Mouse (Mus musculus): ENCODE data around the gene Pnpt1. TPM values are rescaled to one million over a fixed set of nuclear protein-coding genes. Genes with fewer than 3 reads are reported as not detected.

Gene Pnpt1
- polyA plus RNA-seq, 1 experiment from 2014 or later: 50.8 TPM

GRCm38 (mm10) chr11:29180657-29181056 lies 50.1 kb downstream of the Pnpt1 start:
- Histone ChIP-seq H3K27me3 (ENCODE audit: insufficient read depth, poor library complexity, severe bottlenecking) (no peaks in the 10 kb centered on the region), H3K27ac (no peak overlapping the region), H3K4me3 (no peak overlapping the region), H3K36me3 (peaks cover 30% of the 10 kb centered on the region), H3K9me3 (no peaks in the 10 kb centered on the region), H3K4me1 (no peaks in the 10 kb centered on the region)
- DNase-seq (ENCODE audit: low spot score): no peak
- 90% methylated on average over 3 of the region's 3 CpGs for WGBS

GRCm38 (mm10) chr11:29181751-29182150 lies 51.2 kb downstream of the Pnpt1 start:
- H3K36me3 ChIP-seq: peaks cover 41% of the 10 kb centered on the region

DNA sequence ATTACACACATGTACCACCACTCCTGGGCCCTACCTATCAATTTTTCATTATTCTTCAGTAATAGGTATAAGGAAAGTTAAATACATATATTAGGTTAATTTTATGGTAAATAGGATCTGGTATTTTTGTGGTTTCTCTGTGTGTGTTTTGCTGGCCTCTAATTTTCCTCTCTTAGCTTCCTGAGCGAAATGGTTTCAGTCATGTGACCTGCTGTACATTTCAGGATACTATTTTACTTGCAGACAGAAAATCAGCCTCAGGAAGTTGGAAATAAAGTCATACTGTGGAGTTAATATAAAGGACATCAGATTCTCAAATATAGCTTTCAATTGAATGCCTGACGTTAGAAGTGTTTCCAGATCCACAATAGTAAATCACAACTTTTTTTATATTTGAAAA lies 58.4 kb downstream of the Pnpt1 start:
- no peak overlapping the region for H3K27ac ChIP-seq
- no peak for DNase-seq (ENCODE audit: low spot score)
- no peaks in the 10 kb centered on the region for H3K4me1 ChIP-seq
- no peak overlapping the region for H3K4me3 ChIP-seq
- WGBS: 91% methylated on average over 2 of the region's 2 CpGs
- no peaks in the 10 kb centered on the region for H3K27me3 ChIP-seq (ENCODE audit: insufficient read depth, poor library complexity, severe bottlenecking)
- peaks cover 55% of the 10 kb centered on the region; the same call in 1 of the 2 replicates for H3K36me3 ChIP-seq
- H3K9me3 ChIP-seq: no peaks in the 10 kb centered on the region

More at GRCm38 (mm10) chr11:29181751-29182150, 51.2 kb downstream of the Pnpt1 start:
- Histone ChIP-seq H3K4me3 (no peak overlapping the region), H3K27me3 (ENCODE audit: insufficient read depth, poor library complexity, severe bottlenecking) (no peaks in the 10 kb centered on the region), H3K9me3 (no peaks in the 10 kb centered on the region), H3K4me1 (no peaks in the 10 kb centered on the region), H3K27ac (no peak overlapping the region)
- no peak for DNase-seq (ENCODE audit: low spot score)
- 74% methylated on average over 5 of the region's 5 CpGs for WGBS

GRCm38 (mm10) chr11:29203653-29204052 lies 73.1 kb downstream of the Pnpt1 start:
- H3K9me3 ChIP-seq: no peaks in the 10 kb centered on the region
- no peaks in the 10 kb centered on the region for H3K4me1 ChIP-seq
- peaks cover 65% of the 10 kb centered on the region for H3K36me3 ChIP-seq
- H3K27me3 ChIP-seq (ENCODE audit: insufficient read depth, poor library complexity, severe bottlenecking): no peaks in the 10 kb centered on the region
- DNase-seq (ENCODE audit: low spot score): no peak
- 82% methylated on average over 5 of the region's 5 CpGs for WGBS
- H3K27ac ChIP-seq: no peak overlapping the region
- H3K4me3 ChIP-seq: no peak overlapping the region

GRCm38 (mm10) chr11:29209774-29210173 lies 79.2 kb downstream of the Pnpt1 start:
- DNase-seq (ENCODE audit: low spot score): no peak
- Histone ChIP-seq H3K9me3 (no peaks in the 10 kb centered on the region), H3K27ac (no peak overlapping the region), H3K36me3 (peaks cover 50% of the 10 kb centered on the region), H3K4me1 (no peaks in the 10 kb centered on the region), H3K4me3 (no peak overlapping the region), H3K27me3 (ENCODE audit: insufficient read depth, poor library complexity, severe bottlenecking) (no peaks in the 10 kb centered on the region)
- 89% methylated on average over 2 of the region's 2 CpGs for WGBS

Other genes starting within 250 kb of the Pnpt1 start
- 52.3 and 61.5 TPM in 2 replicates for gene Ppp4r3b, start 42.1 kb downstream of the Pnpt1 start, polyA plus RNA-seq (2016; fragmentation: Nextera tagmentation; extraction: Ambion mirVana)
- gene Cfap36, start 116.7 kb downstream of the Pnpt1 start, polyA plus RNA-seq (2016; fragmentation: Nextera tagmentation; extraction: Ambion mirVana): 43.0 and 43.1 TPM in 2 replicates
- gene Ccdc88a, start 242.9 kb downstream of the Pnpt1 start, polyA plus RNA-seq (2016; fragmentation: Nextera tagmentation; extraction: Ambion mirVana): 25.6 and 32.3 TPM in 2 replicates

Measured in heart, embryonic 10.5 days (tissue).